Mouse (Mus musculus) embryonic stem cell, embryonic (primary cell): ENCODE measurements around the gene Wap.

Experiments used
- CTCF ChIA-PET, 4 experiments: fragments of 300-600 bp in 2 of 4; fragments of 350-600 bp in 2 of 4; sonication (Branson Sonifier 250); formaldehyde crosslinking; loops; one replicate each; lab custom pipeline; 2022; ENCODE audit warnings: inconsistent platforms in 2 of 4; lab: Charles Lee
- POLR2A ChIA-PET, 4 experiments: fragments of 300-600 bp in 2 of 4; fragments of 350-600 bp in 2 of 4; sonication (Branson Sonifier 250); formaldehyde crosslinking; loops; one replicate each; lab custom pipeline; 2022; ENCODE audit warnings: antibody characterized with exemption in 4 of 4, inconsistent platforms in 1 of 4; lab: Charles Lee

The Wap gene

DNA sequence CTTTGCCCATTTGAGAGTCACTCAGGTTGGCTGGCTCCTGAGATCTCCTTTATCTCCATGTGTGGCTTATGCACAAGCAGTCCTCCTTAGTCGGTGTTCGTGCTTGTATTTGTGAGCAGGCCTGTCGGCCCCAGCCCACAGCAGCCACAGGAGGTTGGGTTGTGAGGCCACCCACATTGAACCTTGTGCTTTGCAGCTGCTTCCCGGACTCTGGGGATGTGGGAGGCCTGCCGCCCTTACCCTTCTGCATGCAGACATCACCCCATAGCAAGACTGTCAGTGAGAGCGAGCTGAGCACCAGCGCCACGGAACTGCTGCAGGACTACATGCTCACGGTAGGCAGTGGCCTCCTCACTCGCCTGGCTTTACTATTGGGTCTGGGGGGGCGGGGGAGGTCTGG is 45.0 kb downstream of the Wap start:
- CTCF ChIA-PET = no interaction called here
- POLR2A ChIA-PET = interaction anchor here (0.5 to 31.2 kb wide), 34 partner anchors 8 to 410 kb away, joined by 3 to 915 read pairs (median 4); partner anchors contain the start of genes Nacad (in 3 of the 4), Tbrg4 (in 3 of the 4) and H2afv (in 1 of the 4)

DNA sequence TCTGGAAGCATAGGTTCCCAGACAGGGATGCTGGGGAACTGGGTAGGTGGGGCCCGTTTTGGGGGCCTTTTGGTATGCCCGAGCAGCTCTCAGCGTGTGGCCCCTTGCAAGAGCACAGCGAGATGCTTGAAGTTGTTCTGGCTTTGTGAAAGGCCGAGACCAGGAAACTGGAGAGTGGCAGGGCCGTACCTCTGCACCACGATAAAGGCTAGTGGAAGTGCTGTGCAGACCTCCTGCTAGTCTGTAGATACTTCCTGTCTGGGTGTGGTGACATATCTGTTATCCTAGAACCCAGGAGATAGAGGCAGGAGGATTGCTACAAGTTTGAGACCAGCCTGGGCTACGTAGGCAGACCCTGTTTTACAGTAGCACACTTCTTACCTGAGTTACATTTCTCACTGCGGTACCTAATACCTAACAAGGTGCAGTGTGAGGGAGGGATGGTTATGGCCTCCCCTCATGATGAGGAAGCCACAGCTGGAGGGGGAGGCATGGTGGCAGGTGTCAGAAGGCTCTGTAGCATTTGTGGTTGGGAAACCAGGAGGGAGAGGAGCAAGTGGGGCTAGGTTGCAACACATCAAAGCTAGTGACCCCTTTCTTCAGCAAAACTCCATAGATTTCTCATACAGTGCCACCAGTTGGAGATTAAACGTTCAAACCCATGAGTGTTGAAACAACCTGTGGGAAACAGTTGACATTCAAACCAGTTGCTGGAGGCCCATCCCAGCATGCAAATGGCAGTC is 47.3 kb downstream of the Wap start:
- POLR2A ChIA-PET = interaction anchor here (0.8 to 31.2 kb wide), 6 partner anchors 13 to 38 kb away, joined by 3 to 915 read pairs (median 38); partner anchors contain the start of genes Nacad (in 2 of the 4) and Tbrg4 (in 2 of the 4)
- CTCF ChIA-PET = no interaction called here

DNA sequence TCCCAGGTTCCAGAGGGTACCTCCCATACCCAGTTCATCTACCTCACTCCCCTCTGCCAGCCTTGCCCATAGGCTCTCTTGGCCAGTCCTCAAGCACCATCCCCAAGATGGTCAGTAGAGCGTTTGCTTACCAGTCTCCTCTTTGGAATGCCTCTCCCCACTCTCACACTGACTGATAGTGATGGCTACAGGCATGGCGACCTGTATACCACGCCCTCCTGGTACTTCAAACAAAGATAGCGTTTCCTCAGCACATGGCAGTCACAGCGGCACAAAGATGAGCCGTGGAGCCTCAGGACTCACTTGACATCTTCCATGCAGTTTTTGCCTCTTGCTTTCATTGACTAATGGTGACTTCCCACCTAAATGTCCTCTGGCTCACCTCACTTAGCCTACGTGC is 48.6 kb downstream of the Wap start:
- CTCF ChIA-PET = interaction anchor here in 1 of 4 experiments (0.5 kb wide), 1 partner anchor 1700 kb away, joined by 4 read pairs; no protein-coding TSS in a partner anchor
- POLR2A ChIA-PET = interaction anchor here in 2 of 4 experiments (6.5 to 31.2 kb wide), 2 partner anchors 15 to 30 kb away, joined by 53 to 569 read pairs; partner anchors contain the start of genes Nacad (in 1 of the 2) and Tbrg4 (in 1 of the 2)

DNA sequence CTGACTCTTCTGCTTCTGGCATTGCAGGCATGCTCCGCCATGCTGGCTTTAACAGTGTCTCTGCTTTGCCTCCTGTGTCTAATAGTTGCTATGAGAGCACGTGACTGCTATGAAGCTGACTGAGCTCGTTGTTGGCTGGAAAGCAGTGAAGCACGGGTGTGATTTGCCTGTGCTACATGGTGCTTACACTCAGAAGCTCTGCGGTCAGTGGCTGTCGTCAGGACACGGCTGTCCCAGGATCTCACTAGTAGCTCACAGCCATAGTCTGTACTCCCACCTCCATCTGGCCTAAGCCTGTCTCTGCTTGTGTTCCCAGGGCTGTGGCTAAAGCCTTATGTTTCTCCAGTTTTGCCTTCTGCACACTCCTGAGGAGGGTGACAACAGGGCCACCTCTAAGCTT is 50.1 kb downstream of the Wap start:
- POLR2A ChIA-PET = interaction anchor here (0.6 to 3.2 kb wide), 21 partner anchors 9 to 1729 kb away, joined by 3 to 13 read pairs (median 3); partner anchors contain the start of gene Tbrg4 (in 1 of the 4)
- CTCF ChIA-PET = interaction anchor here in 1 of 4 experiments (0.5 to 1.3 kb wide), 3 partner anchors 10 to 87 kb away, joined by 3 to 4 read pairs (median 4); no protein-coding TSS in a partner anchor

DNA sequence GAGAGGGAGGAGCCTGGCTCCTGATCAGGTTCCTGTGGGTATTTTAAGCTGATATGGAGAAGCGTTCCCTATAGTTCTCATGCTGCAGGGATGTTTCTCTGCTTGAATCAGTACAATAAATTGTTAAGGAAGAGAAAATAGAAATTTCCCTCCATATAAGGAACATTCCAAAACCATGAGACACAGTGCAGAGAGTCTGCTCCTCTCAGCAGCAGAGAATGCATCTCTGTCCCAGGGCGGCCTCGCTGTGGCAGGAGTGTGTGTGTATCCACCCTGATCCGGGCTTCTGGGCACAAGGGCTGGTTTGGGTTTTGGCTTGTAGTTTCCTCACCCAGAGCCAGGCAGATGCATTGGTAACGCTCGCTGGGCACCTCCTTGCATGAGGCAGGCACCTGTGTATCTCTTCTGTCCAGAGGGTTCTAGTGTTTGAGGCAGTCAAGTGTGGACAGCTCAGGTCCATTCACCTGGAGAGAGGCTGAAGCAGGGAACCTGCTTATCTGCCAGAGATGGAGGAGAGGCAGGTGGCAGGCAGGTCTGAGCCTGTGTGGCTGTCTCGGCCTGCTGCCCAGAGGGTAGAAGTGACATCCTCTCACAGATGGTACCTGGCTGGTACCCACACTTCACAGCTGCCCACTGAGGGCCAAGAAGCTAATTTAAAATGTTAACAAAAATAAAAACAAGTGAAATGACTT is 51.0 kb downstream of the Wap start:
- CTCF ChIA-PET = interaction anchor here in 3 of 4 experiments (1.0 to 1.5 kb wide), 3 partner anchors 11 to 60 kb away, joined by 3 to 7 read pairs (median 4); no protein-coding TSS in a partner anchor

DNA sequence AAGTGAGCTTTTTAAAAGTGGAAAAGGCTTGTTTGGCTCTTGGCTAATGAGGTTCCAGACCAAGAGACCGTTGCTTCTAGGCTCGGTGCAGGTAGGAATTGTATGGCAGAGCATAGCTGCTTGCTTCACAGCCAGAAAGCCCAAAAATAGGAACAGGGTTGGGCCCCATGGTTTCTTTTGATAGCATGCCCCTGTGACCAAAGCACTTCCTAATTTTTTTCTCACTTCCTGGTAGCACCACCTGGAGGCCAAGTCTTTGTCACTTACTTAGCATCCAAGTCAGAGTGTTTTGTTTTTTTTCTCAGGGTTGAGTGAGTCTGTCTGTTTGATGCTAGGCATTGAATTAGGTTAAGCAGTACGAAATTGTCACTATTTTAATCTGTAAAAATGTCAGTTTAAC is 51.8 kb downstream of the Wap start:
- ChIA-PET POLR2A (interaction anchor here in 2 of 4 experiments (0.8 to 3.2 kb wide), 8 partner anchors 12 to 63 kb away, joined by 3 to 13 read pairs (median 3); partner anchors contain the start of gene Tbrg4 (in 1 of the 2)), CTCF (interaction anchor here in 2 of 4 experiments (0.6 to 1.5 kb wide), 4 partner anchors 12 to 61 kb away, joined by 3 to 7 read pairs (median 4); no protein-coding TSS in a partner anchor)

More for the DNA sequence above, 51.0 kb downstream of the Wap start:
- POLR2A ChIA-PET = interaction anchor here in 2 of 4 experiments (0.6 to 3.2 kb wide), 11 partner anchors 10 to 113 kb away, joined by 3 to 13 read pairs (median 5); partner anchors contain the start of gene Tbrg4 (in 1 of the 2)

DNA sequence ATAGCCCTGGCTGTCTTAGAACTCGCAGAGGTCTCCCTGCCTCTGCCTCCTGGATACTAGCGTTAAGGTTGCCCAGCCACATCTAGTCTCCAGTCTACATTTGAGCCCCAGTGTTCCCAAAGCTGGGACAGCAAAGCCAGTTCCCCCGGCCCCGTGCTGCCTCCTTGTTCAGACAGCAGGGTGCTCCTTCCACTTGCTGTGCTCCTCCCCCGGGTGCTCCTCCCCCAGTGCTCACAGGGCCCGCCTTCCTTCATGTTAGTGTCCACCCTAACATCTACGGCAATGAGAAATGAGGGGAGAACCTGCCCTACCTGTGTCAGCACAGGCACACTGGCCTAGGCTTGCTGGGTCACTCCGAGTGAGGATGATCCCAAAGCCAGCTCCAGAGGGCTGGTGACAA is 52.7 kb downstream of the Wap start:
- CTCF ChIA-PET = interaction anchor here in 1 of 4 experiments (1.2 kb wide), 1 partner anchor 13 kb away, joined by 5 read pairs; no protein-coding TSS in a partner anchor

More for the DNA sequence above, 52.7 kb downstream of the Wap start:
- POLR2A ChIA-PET = interaction anchor here in 2 of 4 experiments (1.2 to 1.5 kb wide), 6 partner anchors 9 to 62 kb away, joined by 3 to 10 read pairs (median 3); no protein-coding TSS in a partner anchor
